Mouse (Mus musculus): Measurements from ENCODE around the gene Qrich2.

- TF ChIP-seq USF1 (IDR thresholded peaks at IDR 0.05; ENCODE audit: low read depth, low read length) (no peak), MEF2A (IDR thresholded peaks at IDR 0.05; ENCODE audit: extremely low read depth, insufficient replicate concordance, low read depth, low read length, poor library complexity, severe bottlenecking) (no peak), CTCF (IDR thresholded peaks at IDR 0.05 in 2 of 3, conservative IDR thresholded peaks at IDR 0.05 in 1 of 3; ENCODE audit: control insufficient read depth in 1 of 3, insufficient read depth in 1 of 3, low read depth in 2 of 3, low read length in 3 of 3, poor library complexity in 1 of 3, severe bottlenecking in 1 of 3) (no peak), ZNF384 (IDR thresholded peaks at IDR 0.05; ENCODE audit: low read depth, low read length) (no peak), TAL1 (IDR thresholded peaks at IDR 0.05; ENCODE audit: low read length) (no peak), CHD2 (IDR thresholded peaks at IDR 0.05; ENCODE audit: low read length) (no peak)
Observed at GRCm38 (mm10) chr11:116416196-116416943, 49.7 kb downstream of the Qrich2 start.

Data from MEL (cell line).